ENCODE assay signal across 9 mouse cellular contexts in genomic region chr4:43508666-43508997, GRCm38 (mm10). TPM values are rescaled to one million over a fixed set of nuclear protein-coding genes. Genes with fewer than 3 reads are reported as not detected.
DNase-seq lines count a peak whose midpoint lies in the region; ATAC-seq and TF ChIP-seq lines count a peak whose summit lies in the region.
"Had no signal": no experiment of that assay in that cellular context is flagged by ENCODE, and none has a peak within 500 bp of the region (broad histone marks: within the 10 kb centered on the region; RNA-seq: fewer than 3 reads in every experiment).

No protein-coding gene starts in this region.

- H3K36me3 ChIP-seq in limb, embryonic 11.5 days (ENCODE audit: control insufficient read depth, insufficient read depth, low read length): no peaks in the 10 kb centered on the region
- H3K36me3 ChIP-seq in stomach, embryonic 15.5 days: no peaks in the 10 kb centered on the region

- WGBS in limb, embryonic 11.5 days: 11% methylated on average over 13 of the region's 13 CpGs
- WGBS in stomach, embryonic 15.5 days: 3% methylated on average over 13 of the region's 13 CpGs

- no peak for TF ChIP-seq CTCF in left cerebral cortex, adult 2 months (IDR thresholded peaks at IDR 0.05)

- 0 out of 2 replicates have a peak, but pooled peaks cover 3% of the 10 kb centered on the region for H3K27me3 ChIP-seq in limb, embryonic 11.5 days (ENCODE audit: control insufficient read depth, insufficient read depth, low read length)
- H3K27me3 ChIP-seq in stomach, embryonic 15.5 days (replicated peaks): no peaks in the 10 kb centered on the region

- peak overlapping the region; percentile 70 for H3K4me2 ChIP-seq in limb, embryonic 11.5 days (ENCODE audit: low read depth, severe bottlenecking)
- H3K4me2 ChIP-seq in stomach, embryonic 15.5 days: peak overlapping the region; percentile 82

- intact Hi-C loops in left cerebral cortex, adult 2 months (cut with DNase I): no loop called here
- intact Hi-C loops in heart, postnatal 10 days (cut with DNase I): no loop called here

- no peaks in the 10 kb centered on the region for H3K4me1 ChIP-seq in limb, embryonic 11.5 days (ENCODE audit: control insufficient read depth, insufficient read depth, low read length)
- peaks cover 19% of the 10 kb centered on the region for H3K4me1 ChIP-seq in stomach, embryonic 15.5 days

- H3K4me3 ChIP-seq in left cerebral cortex, adult 2 months: peak overlapping the region; percentile 29
- H3K4me3 ChIP-seq in limb, embryonic 11.5 days (ENCODE audit: low read depth, low read length): peak overlapping the region; percentile 33
- peak overlapping the region; percentile 50 for H3K4me3 ChIP-seq in stomach, embryonic 15.5 days (replicated peaks)

- H3K9ac ChIP-seq in limb, embryonic 11.5 days (ENCODE audit: low read length): peak overlapping the region; percentile 45
- H3K9ac ChIP-seq in stomach, embryonic 15.5 days: peak overlapping the region; percentile 34

- peak; percentile 84 for ATAC-seq in limb, embryonic 11.5 days (ENCODE audit: insufficient number of reproducible peaks, low FRiP score, low TSS enrichment, low read depth)
- peak; percentile 76 for ATAC-seq in stomach, embryonic 15.5 days (ENCODE audit: insufficient read depth, low FRiP score, low read depth)

- H3K9me3 ChIP-seq in limb, embryonic 11.5 days (ENCODE audit: control insufficient read depth, low read length): no peaks in the 10 kb centered on the region
- no peaks in the 10 kb centered on the region for H3K9me3 ChIP-seq in stomach, embryonic 15.5 days

- DNase-seq in left cerebral cortex, adult 2 months (ENCODE audit: extremely low spot score in 1 of 2, low spot score in 2 of 2): no peak
- DNase-seq in left cerebral cortex, adult 11 months (ENCODE audit: low spot score): no peak
- DNase-seq in embryo, embryonic 11 days: peak; percentile 62
- peak; percentile 63 to 64 for DNase-seq in heart, postnatal 10 days
- peak; percentile 69 for DNase-seq in limb, embryonic 11.5 days (ENCODE audit: low spot score)
- DNase-seq in mesoderm, embryonic 11.5 days (ENCODE audit: low read depth, low spot score): peak; percentile 58
- DNase-seq in layer of hippocampus, adult 9-11 months: no peak

- no peak overlapping the region for H3K27ac ChIP-seq in left cerebral cortex, adult 2 months
- H3K27ac ChIP-seq in limb, embryonic 11.5 days (replicated peaks; ENCODE audit: low read depth, low read length): no peak overlapping the region
- H3K27ac ChIP-seq in stomach, embryonic 15.5 days: peak overlapping the region; percentile 63; the same call in 1 of the 2 replicates

RNA-seq across cellular contexts. Expression of gene Car9, which starts 1.9 kb away (rescaled TPM):
- not detected for total RNA-seq in left cerebral cortex, adult 2 months (2021)
- total RNA-seq in heart, postnatal 10 days (2021): under 1 TPM; 0.30 to 0.79 TPM
- 0.65 and 1.1 TPM in 2 replicates for polyA plus RNA-seq in limb, embryonic 11.5 days (2014; fragmentation: Nextera tagmentation; extraction: Ambion mirVana)
- polyA plus RNA-seq in stomach, embryonic 15.5 days (2015; fragmentation: Nextera tagmentation; extraction: Ambion mirVana): 30.9 and 45.8 TPM in 2 replicates

RNA-seq across cellular contexts. Expression of gene Arhgef39, which starts 9.1 kb away (rescaled TPM):
- 1 to 10 TPM in 1 of 2 experiments, under 1 TPM in 1; 0.41 to 1.7 TPM for total RNA-seq in left cerebral cortex, adult 2 months (2021)
- 1 to 10 TPM; 4.0 to 5.2 TPM for total RNA-seq in heart, postnatal 10 days (2021)
- 45.6 and 48.2 TPM in 2 replicates for polyA plus RNA-seq in limb, embryonic 11.5 days (2014; fragmentation: Nextera tagmentation; extraction: Ambion mirVana)
- polyA plus RNA-seq in stomach, embryonic 15.5 days (2015; fragmentation: Nextera tagmentation; extraction: Ambion mirVana): 44.5 and 52.0 TPM in 2 replicates

RNA-seq across cellular contexts. Expression of gene Tpm2, which starts 14.9 kb away (rescaled TPM):
- 1 to 10 TPM; 7.0 to 8.8 TPM for total RNA-seq in left cerebral cortex, adult 2 months (2021)
- 10 to 100 TPM; 55.5 to 57.3 TPM for total RNA-seq in heart, postnatal 10 days (2021)
- polyA plus RNA-seq in limb, embryonic 11.5 days (2014; fragmentation: Nextera tagmentation; extraction: Ambion mirVana): 104 and 110 TPM in 2 replicates
- 795 and 837 TPM in 2 replicates for polyA plus RNA-seq in stomach, embryonic 15.5 days (2015; fragmentation: Nextera tagmentation; extraction: Ambion mirVana)

RNA-seq across cellular contexts. Expression of gene Ccdc107, which starts 15.9 kb away (rescaled TPM):
- 10 to 100 TPM; 28.1 to 31.8 TPM for total RNA-seq in left cerebral cortex, adult 2 months (2021)
- 10 to 100 TPM; 26.1 to 27.3 TPM for total RNA-seq in heart, postnatal 10 days (2021)
- 58.3 and 58.9 TPM in 2 replicates for polyA plus RNA-seq in limb, embryonic 11.5 days (2014; fragmentation: Nextera tagmentation; extraction: Ambion mirVana)
- 104 and 105 TPM in 2 replicates for polyA plus RNA-seq in stomach, embryonic 15.5 days (2015; fragmentation: Nextera tagmentation; extraction: Ambion mirVana)

RNA-seq across cellular contexts. Expression of gene Sit1, which starts 25.1 kb away (rescaled TPM):
- not detected for total RNA-seq in left cerebral cortex, adult 2 months (2021)
- total RNA-seq in heart, postnatal 10 days (2021): under 1 TPM in 1 of 2 experiments, not detected in 1; 0.38 TPM
- not detected in 2 replicates for polyA plus RNA-seq in limb, embryonic 11.5 days (2014; fragmentation: Nextera tagmentation; extraction: Ambion mirVana)
- polyA plus RNA-seq in stomach, embryonic 15.5 days (2015; fragmentation: Nextera tagmentation; extraction: Ambion mirVana): not detected in 2 replicates
- total RNA-seq: adrenal gland, postnatal 4 days had no signal

Comparison
In these comparisons a context has a peak if more than half of its experiments do, and no peak if none do; other contexts are left out.
1. DNase-seq: peak in embryo, embryonic 11 days (single experiment), heart, postnatal 10 days (2 of 2), limb, embryonic 11.5 days (single experiment) and mesoderm, embryonic 11.5 days (single experiment); none in left cerebral cortex, adult 2 months (0 of 2), left cerebral cortex, adult 11 months (single experiment) and layer of hippocampus, adult 9-11 months (single experiment).
2. RNA of gene Tpm2, which starts 14.9 kb away (total RNA-seq): 55.5 to 57.3 TPM in heart, postnatal 10 days; 7.0 to 8.8 TPM in left cerebral cortex, adult 2 months; every median in the first group is over 4 times any median in the second.
3. Peak in every context shown above with its lines, with median percentiles within 50 percentile points of each other: H3K4me3 ChIP-seq.